Mouse (Mus musculus) hindbrain, embryonic 11.5 days (tissue): ENCODE data around the gene Il13ra1. TPM values are rescaled to one million over a fixed set of nuclear protein-coding genes. Genes with fewer than 3 reads are reported as not detected.

ENCODE experiments used
- ATAC-seq: fragments of 200-750 bp; cut with Nextera tagmentation; 2 replicates; pipeline ENCODE4 v1.8.0; 2017; ENCODE audit warnings: mild to moderate bottlenecking, moderate TSS enrichment, moderate library complexity; ENCODE audit not compliant: low FRiP score
- DNase-seq: peaks from one replicate; pipeline ENCODE4 v3.0.0-alpha.2; 2015; ENCODE audit warnings: low spot score
- H3K27ac ChIP-seq: fragments of 300-500 bp; sonication (generic); 2 replicates; pipeline ENCODE4 v1.5.1; 2014; ENCODE audit warnings: mild to moderate bottlenecking, low read depth, low read length
- H3K27me3 ChIP-seq: fragments of 300-500 bp; sonication (generic); 2 replicates; pipeline ENCODE4 v1.6.1; 2014; ENCODE audit warnings: mild to moderate bottlenecking, low read length, moderate library complexity, mixed read lengths; ENCODE audit not compliant: control insufficient read depth, insufficient read depth
- H3K36me3 ChIP-seq: fragments of 300-500 bp; sonication (generic); 2 replicates; pipeline ENCODE4 v1.6.1; 2014; ENCODE audit warnings: mild to moderate bottlenecking, low read length, moderate library complexity, mixed read lengths; ENCODE audit not compliant: control insufficient read depth, insufficient read depth
- H3K4me1 ChIP-seq: fragments of 300-500 bp; sonication (generic); replicated peaks from 2 replicates; pipeline ENCODE4 v1.6.1; 2014; ENCODE audit warnings: low read length, mixed read lengths; ENCODE audit not compliant: control insufficient read depth, insufficient read depth
- H3K4me2 ChIP-seq: fragments of 300-500 bp; sonication (generic); replicated peaks from 2 replicates; pipeline ENCODE4 v1.6.1; 2014; ENCODE audit warnings: mild to moderate bottlenecking, low read depth, low read length
- H3K4me3 ChIP-seq: fragments of 300-500 bp; sonication (generic); 2 replicates; pipeline ENCODE4 v1.5.1; 2014; ENCODE audit warnings: low read depth, low read length
- H3K9ac ChIP-seq: fragments of 300-500 bp; sonication (generic); 2 replicates; pipeline ENCODE4 v1.6.1; 2014; ENCODE audit warnings: low read depth, low read length
- H3K9me3 ChIP-seq: fragments of 300-500 bp; sonication (generic); 2 replicates; pipeline ENCODE4 v1.6.1; 2016; ENCODE audit warnings: low read length; ENCODE audit not compliant: control insufficient read depth
- WGBS: fragments of 180-500 bp; shearing (Covaris S2); extraction: QIAGEN DNeasy Blood & Tissue Kit; methylation state at CpG from one replicate; pipeline ENCODE4 v1.1.7; 2014; 5-methylcytosine and 5-hydroxymethylcytosine counted together
- polyA plus RNA-seq: library from polyadenylated mRNA; unstranded; fragments of >200 nt; fragmentation: Nextera tagmentation; extraction: Ambion mirVana; gene quantifications from 2 replicates; pipeline ENCODE4 v1.2.1, GENCODE M21; 2014

The Il13ra1 gene
- polyA plus RNA-seq, result 4.2 and 4.4 TPM in 2 replicates

GRCm38 (mm10) chrX:36111622-36112421 lies at the start of gene Il13ra1:
TSS of gene Il13ra1 (plus strand) at chrX:36112110.
- WGBS, result 15% methylated on average over 37 of the region's 51 CpGs
- Histone ChIP-seq H3K4me2 (peak within 1 kb of the TSS; percentile 62), H3K9ac (peak within 1 kb of the TSS; percentile 45; the same call in 1 of the 2 replicates), H3K4me3 (peak within 1 kb of the TSS; percentile 38), H3K27ac (no peak within 1 kb of the TSS), H3K4me1 (no peaks in the 10 kb centered on the region), H3K27me3 (no peaks in the 10 kb centered on the region), H3K9me3 (no peaks in the 10 kb centered on the region), H3K36me3 (no peaks in the 10 kb centered on the region)
- ATAC-seq, result peak; percentile 63
- peak; percentile 42 for DNase-seq

- H3K27me3 ChIP-seq, result no peaks in the 10 kb centered on the region
- H3K4me2 ChIP-seq, result no peak overlapping the region
- DNase-seq (peak; percentile 0), ATAC-seq (no peak)
- no peaks in the 10 kb centered on the region for H3K9me3 ChIP-seq
- 72% methylated on average over 2 of the region's 2 CpGs for WGBS
- H3K36me3 ChIP-seq, result no peaks in the 10 kb centered on the region
- no peaks in the 10 kb centered on the region for H3K4me1 ChIP-seq
- H3K27ac ChIP-seq, result no peak overlapping the region
- H3K9ac ChIP-seq, result no peak overlapping the region
- no peak overlapping the region for H3K4me3 ChIP-seq
These were observed 37.9 kb upstream of the Il13ra1 start for GRCm38 (mm10) chrX:36073997-36074396.

- WGBS, result 74% methylated on average over 4 of the region's 4 CpGs
- ATAC-seq, result no peak
- no peak for DNase-seq
These were observed 34.7 kb upstream of the Il13ra1 start for GRCm38 (mm10) chrX:36077164-36077563.

GRCm38 (mm10) chrX:36082917-36083316 lies 29.0 kb upstream of the Il13ra1 start:
- Histone ChIP-seq H3K27me3 (no peaks in the 10 kb centered on the region), H3K36me3 (no peaks in the 10 kb centered on the region), H3K9ac (no peak overlapping the region), H3K27ac (no peak overlapping the region), H3K4me3 (no peak overlapping the region), H3K4me1 (no peaks in the 10 kb centered on the region), H3K4me2 (no peak overlapping the region), H3K9me3 (no peaks in the 10 kb centered on the region)
- DNase-seq, result no peak
- WGBS, result 84% methylated on average over 1 of the region's 1 CpGs
- no peak for ATAC-seq

More at GRCm38 (mm10) chrX:36077164-36077563, 34.7 kb upstream of the Il13ra1 start:
- Histone ChIP-seq H3K27ac (no peak overlapping the region), H3K4me1 (no peaks in the 10 kb centered on the region), H3K9me3 (no peaks in the 10 kb centered on the region), H3K9ac (no peak overlapping the region), H3K4me2 (no peak overlapping the region), H3K27me3 (no peaks in the 10 kb centered on the region), H3K4me3 (no peak overlapping the region), H3K36me3 (no peaks in the 10 kb centered on the region)

GRCm38 (mm10) chrX:36088464-36089256 lies 23.2 kb upstream of the Il13ra1 start:
- Histone ChIP-seq H3K27ac (no peak overlapping the region), H3K9ac (no peak overlapping the region), H3K4me1 (no peaks in the 10 kb centered on the region), H3K4me2 (no peak overlapping the region), H3K9me3 (no peaks in the 10 kb centered on the region), H3K36me3 (no peaks in the 10 kb centered on the region), H3K4me3 (no peak overlapping the region), H3K27me3 (no peaks in the 10 kb centered on the region)
- DNase-seq, result no peak
- ATAC-seq, result no peak
- 85% methylated on average over 6 of the region's 6 CpGs for WGBS

- H3K27ac ChIP-seq, result no peak overlapping the region
- no peaks in the 10 kb centered on the region for H3K4me1 ChIP-seq
- no peak overlapping the region for H3K9ac ChIP-seq
- 89% methylated on average over 1 of the region's 1 CpGs for WGBS
- DNase-seq, result no peak
- ATAC-seq, result no peak
- no peaks in the 10 kb centered on the region for H3K9me3 ChIP-seq
- H3K27me3 ChIP-seq, result no peaks in the 10 kb centered on the region
- H3K36me3 ChIP-seq, result no peaks in the 10 kb centered on the region
- no peak overlapping the region for H3K4me2 ChIP-seq
- no peak overlapping the region for H3K4me3 ChIP-seq
These were observed 11.0 kb upstream of the Il13ra1 start for GRCm38 (mm10) chrX:36100883-36101282.

- no peak for DNase-seq
- no peak overlapping the region for H3K9ac ChIP-seq
- ATAC-seq, result no peak
- H3K27ac ChIP-seq, result no peak overlapping the region
- H3K36me3 ChIP-seq, result no peaks in the 10 kb centered on the region
- no peak overlapping the region for H3K4me2 ChIP-seq
- no peak overlapping the region for H3K4me3 ChIP-seq
- H3K9me3 ChIP-seq, result no peaks in the 10 kb centered on the region
- no peaks in the 10 kb centered on the region for H3K27me3 ChIP-seq
- no peaks in the 10 kb centered on the region for H3K4me1 ChIP-seq
- WGBS, result 79% methylated on average over 3 of the region's 3 CpGs
These were observed 10.6 kb upstream of the Il13ra1 start for GRCm38 (mm10) chrX:36101318-36101717.

- Histone ChIP-seq H3K27me3 (no peaks in the 10 kb centered on the region), H3K4me3 (no peak overlapping the region), H3K4me2 (no peak overlapping the region), H3K4me1 (no peaks in the 10 kb centered on the region), H3K9me3 (no peaks in the 10 kb centered on the region), H3K27ac (no peak overlapping the region), H3K36me3 (no peaks in the 10 kb centered on the region), H3K9ac (no peak overlapping the region)
- 50% methylated on average over 3 of the region's 3 CpGs for WGBS
- DNase-seq (no peak), ATAC-seq (no peak)
These were observed 3.3 kb upstream of the Il13ra1 start for GRCm38 (mm10) chrX:36108601-36109000.
